Mouse (Mus musculus): ENCODE measurements at regions not wholly inside any gene's neighbourhood (a gene's known extent, or its start where the extent isn't known, plus 50 kb on each side); places are given as distances from the start of the nearest gene placed in this dataset. TPM values are rescaled to one million over a fixed set of nuclear protein-coding genes. Genes with fewer than 3 reads are reported as not detected.

DNA sequence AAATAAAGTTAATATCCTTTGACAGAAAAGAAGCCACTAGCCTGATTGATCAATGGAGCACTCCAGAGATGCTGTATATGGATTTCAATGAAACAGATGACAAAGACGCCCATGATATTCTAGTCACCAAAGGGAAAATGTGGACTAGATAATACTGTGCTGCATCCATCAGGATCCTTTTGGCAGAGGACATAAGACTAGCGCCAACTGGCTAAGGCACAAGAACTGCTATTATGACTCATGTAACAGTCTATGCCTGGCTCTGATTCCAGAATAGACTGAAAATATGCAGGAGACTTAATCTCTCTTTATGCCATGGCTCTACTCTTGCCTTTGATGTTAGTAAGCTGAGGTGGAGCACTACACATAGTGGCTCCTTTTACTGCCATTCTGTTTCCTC, 128.7 kb upstream of the Tenm2 start:
- no peaks in the 10 kb centered on the region for H3K4me1 ChIP-seq
- H3K9me3 ChIP-seq (replicated peaks), result no peaks in the 10 kb centered on the region
- no peaks in the 10 kb centered on the region for H3K36me3 ChIP-seq
- DNase-seq (ENCODE audit: low spot score), result no peak
- H3K27ac ChIP-seq (replicated peaks), result no peak overlapping the region
- WGBS, result 94% methylated on average over 2 of the region's 2 CpGs
- no peaks in the 10 kb centered on the region for H3K27me3 ChIP-seq (ENCODE audit: low read depth, poor library complexity, severe bottlenecking)
- no peak overlapping the region for H3K4me3 ChIP-seq

DNA sequence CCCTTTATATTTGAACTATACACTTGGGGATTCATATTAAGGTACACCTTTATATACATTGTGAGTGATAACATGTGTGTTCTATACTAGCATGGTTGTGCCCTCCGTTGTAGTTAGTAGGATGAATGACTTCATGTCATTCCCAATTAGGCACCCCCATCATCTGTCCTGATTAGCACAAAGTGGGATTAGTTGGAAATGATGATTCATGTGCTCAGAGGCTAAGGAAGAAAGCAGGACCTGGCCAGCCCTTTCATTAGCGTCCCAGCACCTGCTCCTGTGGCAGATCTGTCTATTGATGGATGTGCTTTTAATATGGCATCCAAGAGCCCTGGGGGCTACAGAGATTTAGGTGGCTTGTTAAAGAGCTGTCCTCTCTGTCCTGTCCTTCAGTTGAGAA, 119.3 kb upstream of the Tenm2 start:
- no peak overlapping the region for H3K4me3 ChIP-seq
- peak; percentile 12 for DNase-seq (ENCODE audit: low spot score)
- 75% methylated on average over 2 of the region's 2 CpGs for WGBS
- H3K4me1 ChIP-seq, result peaks cover 4% of the 10 kb centered on the region; the same call in 1 of the 2 replicates
- H3K27ac ChIP-seq (replicated peaks), result peak overlapping the region; percentile 25; the same call in 1 of the 2 replicates
- H3K27me3 ChIP-seq (ENCODE audit: low read depth, poor library complexity, severe bottlenecking), result no peaks in the 10 kb centered on the region
- no peaks in the 10 kb centered on the region for H3K36me3 ChIP-seq
- no peaks in the 10 kb centered on the region for H3K9me3 ChIP-seq (replicated peaks)

DNA sequence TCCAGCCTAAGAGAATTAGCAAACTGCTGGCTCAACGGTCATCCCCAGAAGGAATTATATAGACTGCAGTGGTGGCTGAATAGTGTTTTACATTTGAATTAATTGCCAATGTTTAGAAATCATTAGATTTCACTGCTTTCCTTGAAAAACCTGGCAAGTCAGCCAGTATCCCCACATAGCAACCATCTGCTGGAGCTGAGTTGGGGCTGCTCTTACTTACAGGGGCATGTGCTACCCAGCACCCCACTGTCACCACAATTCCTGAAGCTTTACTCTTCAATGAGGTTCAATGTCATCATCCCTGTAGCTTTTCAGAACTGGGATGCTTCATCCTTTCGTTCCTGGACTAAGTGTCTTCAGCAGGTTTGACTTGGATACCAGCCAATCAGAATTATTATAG, 73.9 kb upstream of the Tenm2 start:
- H3K4me3 ChIP-seq, result no peak overlapping the region
- no peaks in the 10 kb centered on the region for H3K9me3 ChIP-seq (replicated peaks)
- H3K4me1 ChIP-seq, result no peaks in the 10 kb centered on the region
- no peak for DNase-seq (ENCODE audit: low spot score)
- H3K27me3 ChIP-seq (ENCODE audit: low read depth, poor library complexity, severe bottlenecking), result no peaks in the 10 kb centered on the region
- no peaks in the 10 kb centered on the region for H3K36me3 ChIP-seq
- WGBS, result 84% methylated on average over 2 of the region's 2 CpGs
- no peak overlapping the region for H3K27ac ChIP-seq (replicated peaks)

DNA sequence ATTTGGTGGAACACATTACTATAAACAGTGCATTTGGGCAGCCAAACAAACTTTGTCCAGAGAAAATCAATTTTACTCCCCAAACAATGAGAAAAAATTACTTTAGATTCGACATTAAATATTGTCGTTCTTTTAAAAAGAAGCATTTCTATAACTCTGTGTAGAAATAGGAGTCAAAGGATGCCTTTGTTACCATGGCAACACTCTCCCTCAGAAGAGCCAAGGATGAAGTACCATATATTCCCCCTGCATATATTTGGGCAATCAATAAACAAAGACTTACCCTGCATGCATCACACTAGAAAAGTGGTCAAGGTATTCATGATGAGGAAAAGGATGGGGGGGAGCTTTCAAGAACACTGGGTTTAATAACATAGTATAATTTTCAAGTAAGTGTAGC, 70.9 kb upstream of the Tenm2 start:
- WGBS, result 88% methylated on average over 2 of the region's 2 CpGs
- Histone ChIP-seq H3K9me3 (replicated peaks) (no peaks in the 10 kb centered on the region), H3K27me3 (ENCODE audit: low read depth, poor library complexity, severe bottlenecking) (no peaks in the 10 kb centered on the region), H3K27ac (replicated peaks) (no peak overlapping the region), H3K4me1 (no peaks in the 10 kb centered on the region), H3K4me3 (no peak overlapping the region), H3K36me3 (no peaks in the 10 kb centered on the region)
- DNase-seq (ENCODE audit: low spot score), result no peak

Small RNA genes lying in the stretch of these regions (microRNA-seq; reads per million reads assigned to microRNA genes)
- gene Gm25693, result not detected

All from midbrain, embryonic 10.5 days (tissue).